Comparison of ENCODE assay signal across 25 mouse cellular contexts in genomic region chr9:45465396-45466019, GRCm38 (mm10). TPM values are rescaled to one million over a fixed set of nuclear protein-coding genes. Genes with fewer than 3 reads are reported as not detected.
DNase-seq lines count a peak whose midpoint lies in the region; ATAC-seq lines count a peak whose summit lies in the region.
"Had no signal": no experiment of that assay in that cellular context is flagged by ENCODE, and none has a peak within 500 bp of the region (broad histone marks: within the 10 kb centered on the region; RNA-seq: fewer than 3 reads in every experiment).

No protein-coding gene starts in this region.

- H3K4me2 ChIP-seq in hindbrain, embryonic 16.5 days (ENCODE audit: low read length), result no peak overlapping the region
- H3K4me2 ChIP-seq in midbrain, embryonic 14.5 days (ENCODE audit: low read length), result no peak overlapping the region
- H3K4me2 ChIP-seq: hindbrain, embryonic 14.5 days; midbrain, embryonic 13.5 days; stomach, embryonic 15.5 days had no signal

- no peak for ATAC-seq in hindbrain, embryonic 16.5 days
- no peak for ATAC-seq in midbrain, embryonic 14.5 days (ENCODE audit: low FRiP score, low TSS enrichment)
- ATAC-seq: liver, postnatal 0 days; midbrain, embryonic 13.5 days had no signal

- H3K4me3 ChIP-seq in hindbrain, embryonic 10.5 days, result no peak overlapping the region
- H3K4me3 ChIP-seq in hindbrain, embryonic 16.5 days (ENCODE audit: low read length), result no peak overlapping the region
- no peak overlapping the region for H3K4me3 ChIP-seq in midbrain, embryonic 10.5 days
- no peak overlapping the region for H3K4me3 ChIP-seq in midbrain, embryonic 14.5 days (replicated peaks; ENCODE audit: low read depth, low read length)
- no peak overlapping the region for H3K4me3 ChIP-seq in limb, embryonic 10.5 days
- H3K4me3 ChIP-seq: erythroblast, embryonic 14.5 days; left cerebral cortex, adult 2 months; midbrain, embryonic 13.5 days; myocyte; stomach, embryonic 15.5 days had no signal

- no peaks in the 10 kb centered on the region for H3K27me3 ChIP-seq in hindbrain, embryonic 10.5 days (ENCODE audit: insufficient read depth, poor library complexity, severe bottlenecking)
- H3K27me3 ChIP-seq in hindbrain, embryonic 16.5 days (replicated peaks; ENCODE audit: control insufficient read depth, insufficient read depth, low read length), result no peaks in the 10 kb centered on the region
- no peaks in the 10 kb centered on the region for H3K27me3 ChIP-seq in midbrain, embryonic 10.5 days (ENCODE audit: low read depth, poor library complexity, severe bottlenecking)
- no peaks in the 10 kb centered on the region for H3K27me3 ChIP-seq in midbrain, embryonic 14.5 days (ENCODE audit: control insufficient read depth, insufficient read depth, low read length)
- no peaks in the 10 kb centered on the region for H3K27me3 ChIP-seq in limb, embryonic 10.5 days (ENCODE audit: low read depth, poor library complexity, severe bottlenecking)
- H3K27me3 ChIP-seq: midbrain, embryonic 13.5 days; stomach, embryonic 15.5 days had no signal

- DNase-seq in hindbrain, embryonic 10.5 days (ENCODE audit: low spot score), result no peak
- no peak for DNase-seq in midbrain, embryonic 10.5 days (ENCODE audit: low spot score)
- DNase-seq in midbrain, embryonic 14.5 days, result no peak
- peak; percentile 35 for DNase-seq in limb, embryonic 10.5 days (ENCODE audit: low spot score)
- DNase-seq in B cell, adult 2 months, result no peak
- no peak for DNase-seq in gastrocnemius, postnatal 4 days (ENCODE audit: low spot score in 2 of 2)
- DNase-seq in ovary, postnatal 14 days (ENCODE audit: low spot score), result no peak
- DNase-seq: adrenal gland, adult 2 months; cerebellum, adult 11-12 months; cerebellum, postnatal 36 days; gastrocnemius, postnatal 10 days; kidney, adult 8-10 months; liver; liver, postnatal 0 days; spleen, adult 18-20 months; thymus, adult 2 months had no signal

- peaks cover 11% of the 10 kb centered on the region for H3K4me1 ChIP-seq in hindbrain, embryonic 10.5 days (replicated peaks)
- peaks cover 6% of the 10 kb centered on the region for H3K4me1 ChIP-seq in hindbrain, embryonic 16.5 days (ENCODE audit: control insufficient read depth, insufficient read depth, low read depth, low read length)
- H3K4me1 ChIP-seq in midbrain, embryonic 10.5 days, result peaks cover 12% of the 10 kb centered on the region
- H3K4me1 ChIP-seq in midbrain, embryonic 14.5 days (ENCODE audit: control insufficient read depth, insufficient read depth, low read length), result peaks cover 10% of the 10 kb centered on the region
- peaks cover 17% of the 10 kb centered on the region for H3K4me1 ChIP-seq in limb, embryonic 10.5 days
- H3K4me1 ChIP-seq: stomach, embryonic 15.5 days had no signal

- no peaks in the 10 kb centered on the region for H3K9me3 ChIP-seq in hindbrain, embryonic 10.5 days
- no peaks in the 10 kb centered on the region; the same call in 1 of the 2 replicates for H3K9me3 ChIP-seq in hindbrain, embryonic 16.5 days (ENCODE audit: control insufficient read depth, low read length)
- no peaks in the 10 kb centered on the region for H3K9me3 ChIP-seq in midbrain, embryonic 10.5 days (replicated peaks)
- no peaks in the 10 kb centered on the region for H3K9me3 ChIP-seq in midbrain, embryonic 14.5 days (ENCODE audit: control insufficient read depth, low read length)
- no peaks in the 10 kb centered on the region for H3K9me3 ChIP-seq in limb, embryonic 10.5 days (replicated peaks)
- H3K9me3 ChIP-seq: midbrain, embryonic 13.5 days; stomach, embryonic 15.5 days had no signal

- 0 out of 2 replicates have a peak overlapping the region, but pooled peaks have one; percentile 41 for H3K27ac ChIP-seq in hindbrain, embryonic 10.5 days
- no peak overlapping the region for H3K27ac ChIP-seq in hindbrain, embryonic 16.5 days (ENCODE audit: low read depth, low read length)
- H3K27ac ChIP-seq in midbrain, embryonic 10.5 days (replicated peaks), result peak overlapping the region; percentile 23; the same call in 1 of the 2 replicates
- no peak overlapping the region for H3K27ac ChIP-seq in midbrain, embryonic 14.5 days (replicated peaks; ENCODE audit: low read depth, low read length)
- H3K27ac ChIP-seq in limb, embryonic 10.5 days, result peak overlapping the region; percentile 40
- H3K27ac ChIP-seq: hindbrain, embryonic 14.5 days; left cerebral cortex, adult 2 months; macrophage; midbrain, embryonic 13.5 days; stomach, embryonic 15.5 days had no signal

- H3K9ac ChIP-seq in hindbrain, embryonic 16.5 days (ENCODE audit: low read depth, low read length), result no peak overlapping the region
- H3K9ac ChIP-seq in midbrain, embryonic 14.5 days (replicated peaks; ENCODE audit: low read length), result no peak overlapping the region
- H3K9ac ChIP-seq: hindbrain, embryonic 14.5 days; liver, postnatal 0 days; midbrain, embryonic 13.5 days; stomach, embryonic 15.5 days had no signal

- WGBS in hindbrain, embryonic 10.5 days, result 53% methylated on average over 6 of the region's 6 CpGs
- WGBS in hindbrain, embryonic 16.5 days, result 48% methylated on average over 6 of the region's 6 CpGs
- 66% methylated on average over 6 of the region's 6 CpGs for WGBS in midbrain, embryonic 10.5 days
- 46% methylated on average over 6 of the region's 6 CpGs for WGBS in midbrain, embryonic 14.5 days
- WGBS in limb, embryonic 10.5 days, result 45% methylated on average over 6 of the region's 6 CpGs

- no peaks in the 10 kb centered on the region for H3K36me3 ChIP-seq in hindbrain, embryonic 10.5 days
- no peaks in the 10 kb centered on the region for H3K36me3 ChIP-seq in hindbrain, embryonic 16.5 days (ENCODE audit: control insufficient read depth, insufficient read depth, low read length)
- H3K36me3 ChIP-seq in midbrain, embryonic 10.5 days, result no peaks in the 10 kb centered on the region
- H3K36me3 ChIP-seq in midbrain, embryonic 14.5 days (ENCODE audit: control insufficient read depth, insufficient read depth, low read length), result no peaks in the 10 kb centered on the region
- H3K36me3 ChIP-seq in limb, embryonic 10.5 days, result no peaks in the 10 kb centered on the region
- H3K36me3 ChIP-seq: midbrain, embryonic 13.5 days; stomach, embryonic 15.5 days had no signal

RNA-seq across cellular contexts. Expression of gene Dscaml1, which starts 39.1 kb away (rescaled TPM):
- 0.78 and 0.92 TPM in 2 replicates for polyA plus RNA-seq in hindbrain, embryonic 10.5 days (2016; fragmentation: Nextera tagmentation; extraction: Ambion mirVana)
- polyA plus RNA-seq in hindbrain, embryonic 16.5 days (2015; fragmentation: Nextera tagmentation; extraction: Ambion mirVana), result 10.8 and 17.7 TPM in 2 replicates
- 0.23 and 0.66 TPM in 2 replicates for polyA plus RNA-seq in midbrain, embryonic 10.5 days (2016; fragmentation: Nextera tagmentation; extraction: Ambion mirVana)
- polyA plus RNA-seq in midbrain, embryonic 14.5 days (2014; fragmentation: Nextera tagmentation; extraction: Ambion mirVana), result 12.4 and 14.8 TPM in 2 replicates
- polyA plus RNA-seq in limb, embryonic 10.5 days (2016; fragmentation: Nextera tagmentation; extraction: Ambion mirVana), result 0.15 and 0.30 TPM in 2 replicates
- total RNA-seq in gastrocnemius, postnatal 4 days (2021), result under 1 TPM; 0.32 to 0.36 TPM
- total RNA-seq: heart, adult 8-10 months had no signal
- polyA plus RNA-seq: erythroblast, embryonic 14.5 days; liver, postnatal 0 days; myocyte had no signal

Comparison
In these comparisons a context has a peak if more than half of its experiments do, and no peak if none do; other contexts are left out.
1. H3K27ac ChIP-seq: peak in hindbrain, embryonic 10.5 days (single experiment), midbrain, embryonic 10.5 days (single experiment) and limb, embryonic 10.5 days (single experiment); none in hindbrain, embryonic 16.5 days (single experiment) and midbrain, embryonic 14.5 days (single experiment).